Mouse (Mus musculus) mouse trophoblast stem cell (cell line): ENCODE data around the gene Lama2.
"Not testable (repeated sequence)": the region's sequence is repeated elsewhere in the genome, so short reads cannot be mapped to it uniquely, and the experiment has no call there.

Experiments
- in situ Hi-C, 2 experiments: fragments of 300-500 bp; cut with MseI, MboI; formaldehyde crosslinking; loops; 2 replicates in 1 of 2; 3 replicates in 1 of 2; pipeline ENCODE4 v1.15.1; 2025

Lama2 gene

DNA sequence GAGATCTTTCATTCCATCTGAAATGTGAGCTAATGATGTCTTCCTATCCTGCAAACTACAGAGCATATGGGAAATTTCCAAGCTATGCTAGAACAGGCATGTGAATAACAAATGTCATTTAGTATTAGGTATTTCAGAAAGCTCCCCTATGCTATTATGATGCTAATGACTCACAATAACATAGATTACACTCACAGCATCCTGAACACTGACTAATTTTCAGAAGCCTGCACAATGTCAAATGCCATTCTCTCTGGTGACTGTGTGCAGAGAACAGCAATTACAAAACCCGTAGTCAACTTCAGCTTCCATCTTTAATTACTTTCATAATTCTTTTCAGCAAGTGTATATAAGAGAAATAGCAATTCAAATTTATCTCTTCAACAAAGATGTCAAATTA, 596.9 kb downstream of the Lama2 start:
- in situ Hi-C loops, result no loop called here

DNA sequence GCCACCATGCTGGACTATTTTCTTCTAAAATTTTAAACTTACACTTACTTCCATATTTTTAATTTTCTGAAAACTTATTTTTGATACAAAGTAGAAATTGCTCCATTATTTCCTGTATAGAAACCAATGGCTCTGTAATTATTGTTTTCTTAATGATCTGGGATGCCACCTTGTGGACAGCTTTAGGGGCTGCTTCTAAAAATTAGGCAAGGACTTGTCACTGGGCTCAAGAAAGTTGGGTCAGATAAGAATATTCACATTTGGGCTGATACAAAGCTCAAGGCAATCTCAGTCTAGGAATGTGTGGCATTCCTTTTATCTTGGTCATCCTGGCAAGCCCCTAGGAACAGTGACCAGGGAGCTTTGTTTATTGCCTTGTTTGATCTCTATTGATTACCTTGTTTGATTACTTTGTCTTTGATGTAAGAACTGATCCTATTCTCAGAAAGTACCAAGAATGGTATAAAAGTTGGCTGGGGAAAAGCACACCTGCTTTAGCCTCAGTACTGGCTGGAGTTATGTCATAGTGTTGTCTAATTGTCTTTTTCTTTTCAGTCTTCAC, 606.7 kb downstream of the Lama2 start:
- in situ Hi-C loops, result no loop called here

GRCm38 (mm10) chr10:27007364-27007763, 612.2 kb downstream of the Lama2 start:
- in situ Hi-C loops, result no loop called here

DNA sequence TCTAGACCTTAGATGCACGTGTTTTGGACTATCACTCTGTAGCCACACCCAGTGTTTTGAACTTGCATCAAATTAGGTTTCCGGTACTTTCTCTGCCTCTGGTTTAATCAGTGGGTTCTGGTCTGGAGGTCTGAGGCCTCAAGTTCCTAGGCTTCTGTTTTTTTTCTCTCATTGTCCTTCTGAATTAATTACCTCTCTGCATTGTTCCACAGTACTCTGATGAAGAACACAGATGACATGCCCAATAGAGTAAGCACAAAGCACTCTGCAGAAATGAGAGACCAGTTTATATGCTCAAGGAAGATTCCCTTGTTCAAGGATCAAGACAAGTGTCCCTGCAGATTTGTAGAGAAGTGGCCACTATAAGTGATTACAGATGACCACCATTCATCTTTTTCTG, 613.8 kb downstream of the Lama2 start:
- in situ Hi-C loops, result no loop called here

DNA sequence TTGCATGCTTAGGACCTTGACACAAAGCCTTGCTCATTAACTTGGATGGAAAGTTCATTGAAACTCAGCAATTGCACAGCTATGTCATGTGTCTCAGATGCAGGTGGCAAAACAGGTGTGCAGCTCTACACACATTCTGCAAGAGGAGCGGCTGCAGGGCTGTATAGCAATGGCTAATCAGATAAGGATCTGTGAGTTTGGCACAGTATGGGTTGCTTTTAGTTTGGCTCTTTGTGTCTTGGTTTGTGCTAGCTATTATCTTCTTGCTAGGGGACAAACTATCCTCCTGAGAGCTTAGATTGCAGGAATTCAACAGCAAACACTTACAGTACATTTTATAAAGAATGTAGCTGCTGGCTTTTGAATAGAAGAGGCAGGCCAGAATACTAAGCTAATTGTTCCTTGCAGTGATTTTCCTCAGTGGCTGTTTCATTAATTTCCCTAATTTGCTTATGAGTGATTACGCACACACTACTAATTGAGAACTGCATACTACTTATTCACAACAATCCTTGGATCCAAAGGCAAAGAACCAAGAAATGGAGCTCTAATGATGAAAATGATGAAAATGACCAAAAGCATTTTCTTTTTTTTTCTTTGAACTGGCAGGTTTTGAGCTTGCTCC, 617.9 kb downstream of the Lama2 start:
- in situ Hi-C loops, result no loop called here

DNA sequence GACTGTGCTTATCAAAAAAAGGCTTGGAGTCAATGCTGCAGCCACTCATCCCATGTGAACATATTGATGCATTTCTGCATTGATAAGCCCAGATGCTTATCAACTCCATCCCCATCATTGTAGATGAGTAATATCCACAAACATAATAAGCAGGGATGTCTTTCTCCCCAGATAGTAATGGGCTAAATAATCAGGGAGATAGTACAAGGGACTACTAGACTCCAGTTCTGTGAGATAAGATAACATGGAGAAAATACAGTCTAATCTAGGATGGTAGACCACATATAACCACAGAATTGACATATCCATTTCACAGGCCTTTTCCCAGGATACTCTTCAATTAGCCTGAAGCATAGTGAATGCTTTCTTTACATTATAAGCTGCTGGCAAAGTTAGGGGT, 622.9 kb downstream of the Lama2 start:
- in situ Hi-C loops, result loop anchor here (10.0 kb wide), 1 partner anchor 82 kb away; no protein-coding TSS in a partner anchor

DNA sequence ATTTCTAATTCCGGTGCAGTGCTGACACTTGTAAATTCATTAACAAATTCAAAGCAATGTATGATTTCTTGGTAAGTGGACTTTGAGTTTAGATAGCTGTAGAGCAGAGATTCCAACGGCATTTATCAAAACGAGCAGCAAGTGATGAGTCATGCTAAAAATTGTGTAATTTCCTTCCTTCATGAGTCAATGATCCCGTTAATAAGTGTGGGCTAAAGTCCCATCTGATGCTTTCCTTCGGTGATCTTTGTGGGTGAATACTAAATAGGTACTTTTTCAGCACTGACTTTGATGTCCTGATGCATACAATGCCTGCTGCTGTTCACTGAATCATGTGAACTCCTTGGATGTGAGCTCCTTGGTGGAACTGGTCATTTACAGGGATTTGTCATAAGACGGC, 623.6 kb downstream of the Lama2 start:
- in situ Hi-C loops, result loop anchor here (10.0 kb wide), 1 partner anchor 81 kb away; no protein-coding TSS in a partner anchor

DNA sequence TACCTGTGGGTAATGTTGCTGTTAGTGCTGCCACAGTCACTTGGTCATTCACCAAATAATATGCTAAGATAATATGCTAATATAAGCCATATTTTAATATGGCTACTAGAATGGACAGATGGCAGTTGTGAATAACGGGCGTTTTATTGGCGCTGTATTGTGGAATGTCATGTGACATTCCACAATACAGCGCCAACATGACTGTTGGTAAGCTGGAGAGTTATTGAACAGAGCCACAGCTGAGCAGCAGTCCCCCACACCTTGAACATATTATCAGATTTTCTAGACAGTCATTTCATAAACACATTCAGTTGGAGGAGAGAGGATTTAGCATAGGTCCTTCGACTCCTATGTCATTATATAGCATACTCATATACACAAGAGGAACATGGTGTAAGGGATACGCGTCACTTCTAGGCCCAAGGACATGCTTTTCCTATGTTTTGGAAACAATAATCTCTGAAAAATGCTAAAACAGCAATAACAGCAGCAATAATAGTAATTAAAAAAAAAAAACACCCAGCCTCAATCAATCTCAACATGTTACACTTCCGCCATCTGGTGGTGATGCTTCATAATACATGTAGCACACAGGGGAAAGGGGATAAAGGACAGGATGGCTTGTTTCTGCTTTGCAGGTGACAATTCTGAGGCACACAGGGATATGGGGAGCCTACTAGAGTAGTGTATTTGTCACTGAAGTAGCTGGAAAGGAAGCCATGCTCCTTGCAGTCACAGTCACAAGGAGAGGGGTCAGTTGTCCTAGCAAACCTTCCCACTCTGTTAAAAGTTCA, 624.2 kb downstream of the Lama2 start:
- in situ Hi-C loops, result loop anchor here (10.0 kb wide), 1 partner anchor 81 kb away; no protein-coding TSS in a partner anchor

GRCm38 (mm10) chr10:26993971-26994761, 625.4 kb downstream of the Lama2 start:
- in situ Hi-C loops, result loop anchor here (10.0 kb wide), 1 partner anchor 79 kb away; no protein-coding TSS in a partner anchor

- in situ Hi-C loops, result no loop called here
These were observed 634.1 kb downstream of the Lama2 start for GRCm38 (mm10) chr10:26985451-26985850.

- in situ Hi-C loops, result not testable (repeated sequence)
These were observed 635.5 kb downstream of the Lama2 start for GRCm38 (mm10) chr10:26984082-26984481.

DNA sequence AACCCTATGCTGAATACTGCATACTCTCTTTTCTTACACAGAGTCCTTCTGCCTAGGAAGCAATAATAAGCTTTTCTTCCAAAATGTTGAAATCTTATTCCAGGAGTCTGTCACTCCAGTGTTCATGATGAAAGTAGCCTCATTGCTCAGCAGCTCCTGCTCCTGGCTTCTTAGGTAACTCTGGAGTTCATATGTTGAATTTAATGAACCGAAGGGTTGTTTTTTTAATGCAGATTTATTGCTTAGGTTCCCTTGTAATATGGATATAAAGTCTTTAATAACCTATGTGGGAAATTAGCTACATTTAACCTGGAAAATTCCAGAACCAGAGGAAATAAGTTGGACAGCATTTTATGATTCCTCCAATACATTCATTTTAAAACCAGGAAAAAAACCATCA, 636.0 kb downstream of the Lama2 start:
- in situ Hi-C loops, result no loop called here

DNA sequence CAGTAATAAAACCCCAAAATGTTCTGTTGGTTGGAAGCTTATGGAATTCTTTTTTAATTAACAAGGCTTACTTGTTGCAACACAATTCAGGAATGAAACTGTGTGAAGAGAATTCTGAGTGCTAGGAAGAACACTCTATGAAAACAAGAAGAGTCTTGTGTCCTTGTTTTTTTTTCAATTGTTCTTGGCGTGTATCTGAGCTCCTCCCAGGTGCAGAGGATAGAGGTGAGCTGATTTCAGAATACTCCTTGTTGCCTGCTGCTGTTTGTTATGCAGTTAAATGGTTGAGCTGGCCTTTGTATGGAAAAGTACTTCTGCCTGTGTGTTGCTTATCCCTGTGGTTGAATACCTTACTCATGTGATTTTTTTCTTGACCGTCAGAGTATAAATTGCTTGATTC, 636.9 kb downstream of the Lama2 start:
- in situ Hi-C loops, result no loop called here

DNA sequence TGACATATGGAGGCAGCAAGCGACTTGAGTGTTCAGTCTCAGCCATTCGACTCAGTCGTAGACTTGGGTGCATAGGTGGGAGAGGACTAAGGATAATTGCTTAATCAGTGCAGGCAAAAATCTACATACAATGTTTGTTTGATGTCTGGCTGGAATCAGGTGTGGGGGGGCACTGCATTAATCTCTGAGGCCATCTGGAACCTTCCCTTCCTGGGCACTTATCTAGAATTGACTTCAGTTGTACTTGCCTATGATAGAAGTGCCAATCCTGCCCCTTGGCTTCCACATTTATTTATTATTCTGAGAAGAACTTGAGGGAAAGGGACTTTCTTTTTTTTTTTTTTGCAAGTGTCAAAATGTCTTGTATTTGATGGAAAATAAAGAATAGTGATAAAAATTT, 644.2 kb downstream of the Lama2 start:
- in situ Hi-C loops, result no loop called here

- in situ Hi-C loops, result no loop called here
These were observed 645.3 kb downstream of the Lama2 start for GRCm38 (mm10) chr10:26974224-26974623.

GRCm38 (mm10) chr10:26973575-26973974, 646.0 kb downstream of the Lama2 start:
- in situ Hi-C loops, result no loop called here

DNA sequence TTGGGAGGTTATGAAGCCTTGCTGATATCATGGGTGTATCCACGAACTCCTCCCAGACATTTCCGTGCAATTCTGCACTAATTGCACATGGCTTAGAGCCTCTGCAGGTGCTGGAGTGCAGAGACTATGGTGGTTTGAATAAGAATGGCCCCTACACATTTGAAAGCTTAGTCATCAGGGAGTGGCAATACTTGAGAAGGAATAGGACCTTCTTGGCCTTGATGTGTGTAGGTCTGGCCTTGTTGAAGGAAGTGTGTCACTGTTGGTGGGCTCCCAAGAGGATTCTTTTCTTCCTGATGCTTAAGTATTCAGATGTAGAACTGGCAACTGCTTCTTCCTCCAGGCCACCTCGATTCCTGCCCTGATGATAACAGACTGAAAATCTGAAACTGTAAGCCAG, 661.0 kb downstream of the Lama2 start:
- in situ Hi-C loops, result no loop called here

DNA sequence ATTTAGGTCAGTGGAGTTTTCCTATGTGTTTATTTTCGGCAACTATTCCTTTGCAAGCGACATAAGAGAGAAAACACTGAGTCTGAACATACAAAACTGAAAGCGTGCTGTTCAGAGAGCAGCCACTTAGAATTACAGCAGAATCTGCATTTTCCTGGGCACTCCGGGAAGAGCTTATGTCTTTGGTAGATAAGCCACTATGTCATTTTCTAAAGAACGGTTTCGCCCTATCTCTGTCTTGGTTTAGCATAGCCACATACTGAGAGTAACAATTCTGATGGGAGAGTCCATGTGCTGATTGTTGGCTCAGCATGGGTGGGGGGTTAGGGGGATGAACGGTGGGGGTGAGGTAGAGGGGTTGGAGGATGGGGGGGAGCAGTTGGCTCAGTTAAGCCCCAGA, 669.1 kb downstream of the Lama2 start:
- in situ Hi-C loops, result no loop called here

GRCm38 (mm10) chr10:26949667-26950066, 669.9 kb downstream of the Lama2 start:
- in situ Hi-C loops, result no loop called here

GRCm38 (mm10) chr10:26948331-26948730, 671.2 kb downstream of the Lama2 start:
- in situ Hi-C loops, result no loop called here

DNA sequence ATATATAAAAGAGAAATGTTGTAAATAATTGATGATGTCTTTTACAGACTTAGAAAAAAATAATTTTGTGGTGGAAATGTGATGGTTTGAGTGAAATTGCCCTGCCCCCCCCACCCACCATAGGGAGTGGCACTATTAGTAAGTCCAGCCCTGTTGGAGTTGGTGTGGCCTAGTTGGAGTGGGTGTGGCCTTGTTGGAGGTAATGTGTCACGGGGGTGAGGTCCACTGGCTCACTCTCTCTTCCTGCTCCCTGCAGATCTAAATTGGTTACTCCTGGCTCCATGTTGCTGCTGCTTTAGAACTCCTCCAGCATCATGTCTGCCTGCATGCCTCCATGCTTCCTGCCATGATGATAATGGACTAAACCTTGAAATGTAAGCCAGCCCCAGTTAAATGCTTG, 680.0 kb downstream of the Lama2 start:
- in situ Hi-C loops, result no loop called here

DNA sequence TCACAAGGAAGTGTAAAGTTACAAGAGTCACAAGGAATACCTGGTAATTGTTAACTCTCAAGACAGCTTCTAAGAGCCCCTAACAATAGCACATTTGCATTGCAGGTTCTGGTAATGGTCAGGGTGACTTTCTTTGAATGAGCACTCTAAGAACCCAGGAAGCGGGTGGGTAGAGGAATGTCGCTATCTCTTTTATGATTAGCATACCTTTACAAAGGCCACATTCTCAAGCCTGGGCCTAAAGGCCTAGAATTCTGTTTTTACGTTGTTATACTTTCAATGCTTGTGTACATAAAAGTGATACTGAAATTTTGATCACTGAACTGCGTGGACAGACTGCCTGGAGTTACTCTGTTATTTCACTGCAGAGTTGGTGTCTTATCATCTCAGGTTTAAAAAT, 681.1 kb downstream of the Lama2 start:
- in situ Hi-C loops, result not testable (repeated sequence)
